Mouse (Mus musculus): ENCODE data around the gene Plac8. TPM values are rescaled to one million over a fixed set of nuclear protein-coding genes. Genes with fewer than 3 reads are reported as not detected.

Plac8 gene
- polyA plus RNA-seq, 1 experiment from 2014 or later, result 0.56 TPM

- no peak overlapping the region for H3K4me3 ChIP-seq
- H3K36me3 ChIP-seq, result no peaks in the 10 kb centered on the region
- no peak overlapping the region for H3K4me2 ChIP-seq (replicated peaks)
- H3K27me3 ChIP-seq, result no peaks in the 10 kb centered on the region
- H3K27ac ChIP-seq (replicated peaks), result no peak overlapping the region
- H3K9ac ChIP-seq (replicated peaks), result no peak overlapping the region
- no peak for ATAC-seq (replicated peaks)
- H3K4me1 ChIP-seq, result no peaks in the 10 kb centered on the region
- WGBS, result 41% methylated on average over 8 of the region's 8 CpGs
- no peaks in the 10 kb centered on the region for H3K9me3 ChIP-seq
Observed at GRCm38 (mm10) chr5:100570716-100571115, 1.3 kb downstream of the Plac8 start.

GRCm38 (mm10) chr5:100569997-100570595 is 1.9 kb downstream of the Plac8 start:
- Histone ChIP-seq H3K4me3 (no peak overlapping the region), H3K27me3 (no peaks in the 10 kb centered on the region), H3K9ac (replicated peaks) (no peak overlapping the region), H3K4me1 (no peaks in the 10 kb centered on the region), H3K4me2 (replicated peaks) (no peak overlapping the region), H3K36me3 (no peaks in the 10 kb centered on the region), H3K9me3 (no peaks in the 10 kb centered on the region), H3K27ac (replicated peaks) (no peak overlapping the region)
- WGBS, result 78% methylated on average over 13 of the region's 13 CpGs
- no peak for ATAC-seq (replicated peaks)

- WGBS, result 78% methylated on average over 18 of the region's 18 CpGs
- Histone ChIP-seq H3K4me1 (no peaks in the 10 kb centered on the region), H3K9ac (replicated peaks) (no peak overlapping the region), H3K4me3 (no peak overlapping the region), H3K27ac (replicated peaks) (no peak overlapping the region), H3K27me3 (no peaks in the 10 kb centered on the region), H3K9me3 (no peaks in the 10 kb centered on the region), H3K4me2 (replicated peaks) (no peak overlapping the region), H3K36me3 (no peaks in the 10 kb centered on the region)
- no peak for ATAC-seq (replicated peaks)
Observed at GRCm38 (mm10) chr5:100569250-100569934, 2.7 kb downstream of the Plac8 start.

- Histone ChIP-seq H3K4me1 (no peaks in the 10 kb centered on the region), H3K36me3 (no peaks in the 10 kb centered on the region), H3K9ac (replicated peaks) (no peak overlapping the region), H3K27ac (replicated peaks) (no peak overlapping the region), H3K27me3 (no peaks in the 10 kb centered on the region), H3K9me3 (no peaks in the 10 kb centered on the region), H3K4me3 (no peak overlapping the region), H3K4me2 (replicated peaks) (no peak overlapping the region)
- no peak for ATAC-seq (replicated peaks)
- WGBS, result 90% methylated on average over 3 of the region's 3 CpGs
Observed at GRCm38 (mm10) chr5:100568802-100569201, 3.2 kb downstream of the Plac8 start.

GRCm38 (mm10) chr5:100568177-100568576 is 3.9 kb downstream of the Plac8 start:
- H3K27ac ChIP-seq (replicated peaks), result no peak overlapping the region
- H3K36me3 ChIP-seq, result no peaks in the 10 kb centered on the region
- no peaks in the 10 kb centered on the region for H3K9me3 ChIP-seq
- WGBS, result 93% methylated on average over 8 of the region's 8 CpGs
- H3K4me2 ChIP-seq (replicated peaks), result no peak overlapping the region
- H3K4me3 ChIP-seq, result no peak overlapping the region
- H3K4me1 ChIP-seq, result no peaks in the 10 kb centered on the region
- no peaks in the 10 kb centered on the region for H3K27me3 ChIP-seq
- ATAC-seq (replicated peaks), result no peak
- H3K9ac ChIP-seq (replicated peaks), result no peak overlapping the region

GRCm38 (mm10) chr5:100567258-100568032 is 4.6 kb downstream of the Plac8 start:
- Histone ChIP-seq H3K27ac (replicated peaks) (no peak overlapping the region), H3K27me3 (no peaks in the 10 kb centered on the region), H3K4me2 (replicated peaks) (no peak overlapping the region), H3K4me3 (no peak overlapping the region), H3K36me3 (no peaks in the 10 kb centered on the region), H3K9ac (replicated peaks) (no peak overlapping the region), H3K9me3 (no peaks in the 10 kb centered on the region), H3K4me1 (no peaks in the 10 kb centered on the region)
- 88% methylated on average over 13 of the region's 13 CpGs for WGBS
- no peak for ATAC-seq (replicated peaks)

- Histone ChIP-seq H3K9ac (replicated peaks) (no peak overlapping the region), H3K9me3 (no peaks in the 10 kb centered on the region), H3K4me2 (replicated peaks) (no peak overlapping the region), H3K27me3 (no peaks in the 10 kb centered on the region), H3K4me3 (no peak overlapping the region), H3K36me3 (no peaks in the 10 kb centered on the region), H3K4me1 (no peaks in the 10 kb centered on the region), H3K27ac (replicated peaks) (no peak overlapping the region)
- ATAC-seq (replicated peaks), result no peak
- WGBS, result 81% methylated on average over 2 of the region's 2 CpGs
Observed at GRCm38 (mm10) chr5:100566798-100567197, 5.2 kb downstream of the Plac8 start.

GRCm38 (mm10) chr5:100562702-100563101 is 9.3 kb downstream of the Plac8 start:
- H3K36me3 ChIP-seq, result no peaks in the 10 kb centered on the region
- H3K9me3 ChIP-seq, result no peaks in the 10 kb centered on the region
- H3K9ac ChIP-seq (replicated peaks), result no peak overlapping the region
- WGBS, result 91% methylated on average over 9 of the region's 9 CpGs
- H3K4me1 ChIP-seq, result no peaks in the 10 kb centered on the region
- ATAC-seq (replicated peaks), result no peak
- no peak overlapping the region for H3K4me2 ChIP-seq (replicated peaks)
- H3K4me3 ChIP-seq, result no peak overlapping the region
- no peak overlapping the region for H3K27ac ChIP-seq (replicated peaks)
- no peaks in the 10 kb centered on the region for H3K27me3 ChIP-seq

GRCm38 (mm10) chr5:100559357-100559756 is 12.7 kb downstream of the Plac8 start:
- H3K27me3 ChIP-seq, result no peaks in the 10 kb centered on the region
- no peaks in the 10 kb centered on the region for H3K4me1 ChIP-seq
- H3K36me3 ChIP-seq, result no peaks in the 10 kb centered on the region
- no peaks in the 10 kb centered on the region for H3K9me3 ChIP-seq
- ATAC-seq (replicated peaks), result no peak
- H3K9ac ChIP-seq (replicated peaks), result no peak overlapping the region
- 96% methylated on average over 7 of the region's 7 CpGs for WGBS
- no peak overlapping the region for H3K27ac ChIP-seq (replicated peaks)
- H3K4me3 ChIP-seq, result no peak overlapping the region
- H3K4me2 ChIP-seq (replicated peaks), result no peak overlapping the region

- Histone ChIP-seq H3K4me2 (replicated peaks) (no peak overlapping the region), H3K27me3 (no peaks in the 10 kb centered on the region), H3K9ac (replicated peaks) (no peak overlapping the region), H3K4me3 (no peak overlapping the region), H3K27ac (replicated peaks) (no peak overlapping the region), H3K9me3 (no peaks in the 10 kb centered on the region), H3K4me1 (no peaks in the 10 kb centered on the region), H3K36me3 (no peaks in the 10 kb centered on the region)
- no peak for ATAC-seq (replicated peaks)
- 85% methylated on average over 3 of the region's 3 CpGs for WGBS
Observed at GRCm38 (mm10) chr5:100558783-100559182, 13.3 kb downstream of the Plac8 start.

- Histone ChIP-seq H3K27ac (replicated peaks) (no peak overlapping the region), H3K4me3 (no peak overlapping the region), H3K36me3 (no peaks in the 10 kb centered on the region), H3K4me1 (no peaks in the 10 kb centered on the region), H3K4me2 (replicated peaks) (no peak overlapping the region), H3K27me3 (no peaks in the 10 kb centered on the region), H3K9me3 (no peaks in the 10 kb centered on the region), H3K9ac (replicated peaks) (no peak overlapping the region)
- WGBS, result 79% methylated on average over 9 of the region's 9 CpGs
- ATAC-seq (replicated peaks), result no peak
Observed at GRCm38 (mm10) chr5:100557537-100557936, 14.5 kb downstream of the Plac8 start.

GRCm38 (mm10) chr5:100557019-100557418 is 15.0 kb downstream of the Plac8 start:
- Histone ChIP-seq H3K27ac (replicated peaks) (no peak overlapping the region), H3K4me2 (replicated peaks) (no peak overlapping the region), H3K9ac (replicated peaks) (no peak overlapping the region), H3K36me3 (no peaks in the 10 kb centered on the region), H3K9me3 (no peaks in the 10 kb centered on the region), H3K27me3 (no peaks in the 10 kb centered on the region), H3K4me3 (no peak overlapping the region), H3K4me1 (no peaks in the 10 kb centered on the region)
- ATAC-seq (replicated peaks), result no peak
- 82% methylated on average over 14 of the region's 14 CpGs for WGBS

Data from forebrain, embryonic 15.5 days (tissue).